8 mouse cellular contexts compared by ENCODE assay signal in genomic region chr5:3646991-3647707, GRCm38 (mm10). TPM values are rescaled to one million over a fixed set of nuclear protein-coding genes. Genes with fewer than 3 reads are reported as not detected.
A peak's percentile ranks its signal among the peaks of the same experiment; 100 is the strongest.
DNase-seq lines count a peak whose midpoint lies in the region; ATAC-seq and TF ChIP-seq lines count a peak whose summit lies in the region.

No protein-coding gene starts in this region.

- TF ChIP-seq POLR2A in spleen, adult 2 months (IDR thresholded peaks at IDR 0.05; ENCODE audit: low read depth, low read length), result no peak

- peak overlapping the region; percentile 90 for H3K27ac ChIP-seq in intestine, embryonic 14.5 days (ENCODE audit: low read depth)
- H3K27ac ChIP-seq in limb, embryonic 12.5 days, result peak overlapping the region; percentile 93
- H3K27ac ChIP-seq in midbrain, embryonic 13.5 days, result peak overlapping the region; percentile 90
- peak overlapping the region; percentile 91 for H3K27ac ChIP-seq in spleen, adult 2 months (ENCODE audit: insufficient read depth, low read length)

- DNase-seq in urinary bladder, postnatal 14 days (ENCODE audit: low spot score), result peak; percentile 50
- DNase-seq in urinary bladder, postnatal 4 days (ENCODE audit: low spot score in 2 of 2), result no peak
- DNase-seq in cerebellum, postnatal 14 days, result peak; percentile 55 to 61
- DNase-seq in frontal cortex, postnatal 36 days (ENCODE audit: low spot score in 2 of 2), result peak; percentile 26 to 44
- DNase-seq in intestine, embryonic 14.5 days (ENCODE audit: low spot score), result peak; percentile 88
- peak; percentile 56 to 62 for DNase-seq in spleen, adult 2 months (ENCODE audit: low read depth in 1 of 2, low spot score in 2 of 2)

- peak overlapping the region; percentile 86 for H3K9ac ChIP-seq in intestine, embryonic 14.5 days (ENCODE audit: low read length)
- peak overlapping the region; percentile 88 for H3K9ac ChIP-seq in limb, embryonic 12.5 days (replicated peaks)
- H3K9ac ChIP-seq in midbrain, embryonic 13.5 days (replicated peaks), result peak overlapping the region; percentile 89

- peaks cover 32% of the 10 kb centered on the region for H3K36me3 ChIP-seq in intestine, embryonic 14.5 days (ENCODE audit: control insufficient read depth, insufficient read depth, low read length)
- peaks cover 28% of the 10 kb centered on the region for H3K36me3 ChIP-seq in limb, embryonic 12.5 days
- peaks cover 21% of the 10 kb centered on the region for H3K36me3 ChIP-seq in midbrain, embryonic 13.5 days
- H3K36me3 ChIP-seq in spleen, adult 2 months (ENCODE audit: control insufficient read depth, insufficient read depth, low read length), result peaks cover 13% of the 10 kb centered on the region

- H3K4me1 ChIP-seq in intestine, embryonic 14.5 days (replicated peaks; ENCODE audit: control insufficient read depth, insufficient read depth, low read length), result peaks cover 9% of the 10 kb centered on the region
- H3K4me1 ChIP-seq in limb, embryonic 12.5 days (replicated peaks), result peaks cover 7% of the 10 kb centered on the region
- H3K4me1 ChIP-seq in midbrain, embryonic 13.5 days (replicated peaks), result peaks cover 16% of the 10 kb centered on the region
- no peaks in the 10 kb centered on the region for H3K4me1 ChIP-seq in spleen, adult 2 months (ENCODE audit: control insufficient read depth, insufficient read depth, insufficient read length)

- H3K4me2 ChIP-seq in intestine, embryonic 14.5 days (ENCODE audit: low read length), result peak overlapping the region; percentile 78
- peak overlapping the region; percentile 61 for H3K4me2 ChIP-seq in limb, embryonic 12.5 days
- peak overlapping the region; percentile 61 for H3K4me2 ChIP-seq in midbrain, embryonic 13.5 days (replicated peaks)

- peak; percentile 74 for ATAC-seq in intestine, embryonic 14.5 days (replicated peaks; ENCODE audit: low FRiP score, low TSS enrichment, low read depth)
- ATAC-seq in limb, embryonic 12.5 days (ENCODE audit: insufficient number of reproducible peaks, insufficient read depth, low FRiP score, low TSS enrichment, low read depth), result peak; percentile 71
- ATAC-seq in midbrain, embryonic 13.5 days, result peak; percentile 92

- peak; percentile 61; the same call in 1 of the 2 replicates for TF ChIP-seq CTCF in spleen, adult 2 months (IDR thresholded peaks at IDR 0.05; ENCODE audit: extremely low read depth, insufficient read depth, insufficient read length, insufficient replicate concordance)

- H3K9me3 ChIP-seq in intestine, embryonic 14.5 days (ENCODE audit: control insufficient read depth, low read length), result no peaks in the 10 kb centered on the region
- no peaks in the 10 kb centered on the region for H3K9me3 ChIP-seq in limb, embryonic 12.5 days
- no peaks in the 10 kb centered on the region for H3K9me3 ChIP-seq in midbrain, embryonic 13.5 days

- peak overlapping the region; percentile 85 for H3K4me3 ChIP-seq in intestine, embryonic 14.5 days (ENCODE audit: low read depth, low read length)
- H3K4me3 ChIP-seq in limb, embryonic 12.5 days (replicated peaks), result peak overlapping the region; percentile 93
- peak overlapping the region; percentile 95 for H3K4me3 ChIP-seq in midbrain, embryonic 13.5 days (replicated peaks)
- peak overlapping the region; percentile 88 for H3K4me3 ChIP-seq in spleen, adult 2 months (ENCODE audit: extremely low read depth, insufficient read depth, insufficient read length)

- H3K27me3 ChIP-seq in intestine, embryonic 14.5 days (replicated peaks; ENCODE audit: control insufficient read depth, insufficient read depth, low read length), result no peaks in the 10 kb centered on the region
- H3K27me3 ChIP-seq in limb, embryonic 12.5 days, result no peaks in the 10 kb centered on the region
- no peaks in the 10 kb centered on the region for H3K27me3 ChIP-seq in midbrain, embryonic 13.5 days
- H3K27me3 ChIP-seq in spleen, adult 2 months (ENCODE audit: control insufficient read depth, insufficient read depth, low read length), result no peaks in the 10 kb centered on the region

- WGBS in intestine, embryonic 14.5 days, result under 1% methylated on average over 56 of the region's 60 CpGs
- under 1% methylated on average over 60 of the region's 60 CpGs for WGBS in limb, embryonic 12.5 days
- 0% methylated on average over 49 of the region's 60 CpGs for WGBS in midbrain, embryonic 13.5 days
- WGBS in spleen, adult 2 months, result 1% methylated on average over 58 of the region's 60 CpGs

RNA-seq across cellular contexts. Expression of gene Tmbim7, which starts 3.8 kb away (rescaled TPM):
- polyA plus RNA-seq in intestine, embryonic 14.5 days (2014; fragmentation: Nextera tagmentation; extraction: Ambion mirVana), result not detected in 2 replicates
- polyA plus RNA-seq in limb, embryonic 12.5 days (2016; fragmentation: Nextera tagmentation; extraction: Ambion mirVana), result not detected in 2 replicates
- not detected in 2 replicates for polyA plus RNA-seq in midbrain, embryonic 13.5 days (2015; fragmentation: Nextera tagmentation; extraction: Ambion mirVana)
- not detected in 2 replicates for polyA plus RNA-seq in spleen, adult 2 months (2012; rRNA removed)

RNA-seq across cellular contexts. Expression of gene Gatad1, which starts 9.8 kb away (rescaled TPM):
- polyA plus RNA-seq in intestine, embryonic 14.5 days (2014; fragmentation: Nextera tagmentation; extraction: Ambion mirVana), result 71.2 and 72.9 TPM in 2 replicates
- 63.5 and 71.1 TPM in 2 replicates for polyA plus RNA-seq in limb, embryonic 12.5 days (2016; fragmentation: Nextera tagmentation; extraction: Ambion mirVana)
- 66.3 and 68.3 TPM in 2 replicates for polyA plus RNA-seq in midbrain, embryonic 13.5 days (2015; fragmentation: Nextera tagmentation; extraction: Ambion mirVana)
- 15.8 and 21.6 TPM in 2 replicates for polyA plus RNA-seq in spleen, adult 2 months (2012; rRNA removed)

RNA-seq across cellular contexts. Expression of gene Rbm48, which starts 50.8 kb away (rescaled TPM):
- polyA plus RNA-seq in intestine, embryonic 14.5 days (2014; fragmentation: Nextera tagmentation; extraction: Ambion mirVana), result 14.0 and 14.1 TPM in 2 replicates
- polyA plus RNA-seq in limb, embryonic 12.5 days (2016; fragmentation: Nextera tagmentation; extraction: Ambion mirVana), result 15.3 and 15.6 TPM in 2 replicates
- polyA plus RNA-seq in midbrain, embryonic 13.5 days (2015; fragmentation: Nextera tagmentation; extraction: Ambion mirVana), result 15.6 and 18.6 TPM in 2 replicates
- 3.3 and 3.4 TPM in 2 replicates for polyA plus RNA-seq in spleen, adult 2 months (2012; rRNA removed)

RNA-seq across cellular contexts. Expression of gene Pex1, which starts 51.3 kb away (rescaled TPM):
- 16.0 and 17.0 TPM in 2 replicates for polyA plus RNA-seq in intestine, embryonic 14.5 days (2014; fragmentation: Nextera tagmentation; extraction: Ambion mirVana)
- polyA plus RNA-seq in limb, embryonic 12.5 days (2016; fragmentation: Nextera tagmentation; extraction: Ambion mirVana), result 17.7 and 23.2 TPM in 2 replicates
- 23.7 and 28.7 TPM in 2 replicates for polyA plus RNA-seq in midbrain, embryonic 13.5 days (2015; fragmentation: Nextera tagmentation; extraction: Ambion mirVana)
- polyA plus RNA-seq in spleen, adult 2 months (2012; rRNA removed), result 3.5 and 3.8 TPM in 2 replicates

Comparison
In these comparisons a context has a peak if more than half of its experiments do, and no peak if none do; other contexts are left out.
1. DNase-seq: peak in urinary bladder, postnatal 14 days (single experiment), cerebellum, postnatal 14 days (2 of 2), frontal cortex, postnatal 36 days (2 of 2), intestine, embryonic 14.5 days (single experiment) and spleen, adult 2 months (2 of 2); none in urinary bladder, postnatal 4 days (0 of 2).
2. Peak in every context shown above with its lines, with median percentiles within 50 percentile points of each other: ATAC-seq, H3K27ac ChIP-seq, H3K4me2 ChIP-seq, H3K4me3 ChIP-seq and H3K9ac ChIP-seq.